Mouse (Mus musculus) intestine, postnatal 0 days (tissue): Measurements from ENCODE around the gene Tmem259. TPM values are rescaled to one million over a fixed set of nuclear protein-coding genes. Genes with fewer than 3 reads are reported as not detected.

Experiments used
- ATAC-seq: fragments of 200-750 bp; cut with Nextera tagmentation; 2 replicates; pipeline ENCODE4 v1.8.0; 2017; ENCODE audit warnings: mild to moderate bottlenecking, moderate TSS enrichment, moderate library complexity
- H3K27ac ChIP-seq: fragments of 300-500 bp; sonication (generic); 2 replicates; pipeline ENCODE4 v1.5.1; 2014; ENCODE audit warnings: mild to moderate bottlenecking, low read depth, low read length, moderate library complexity
- H3K27me3 ChIP-seq: fragments of 300-500 bp; sonication (generic); replicated peaks from 2 replicates; pipeline ENCODE4 v1.6.1; 2014; ENCODE audit warnings: low read length, mixed read lengths; ENCODE audit not compliant: control insufficient read depth, insufficient read depth
- H3K36me3 ChIP-seq: fragments of 300-500 bp; sonication (generic); 2 replicates; pipeline ENCODE4 v1.6.1; 2014; ENCODE audit warnings: mild to moderate bottlenecking, moderate library complexity; ENCODE audit not compliant: control insufficient read depth, insufficient read depth
- H3K4me1 ChIP-seq: fragments of 300-500 bp; sonication (generic); replicated peaks from 2 replicates; pipeline ENCODE4 v1.6.1; 2014; ENCODE audit warnings: antibody characterized with exemption, low read length, mixed read lengths; ENCODE audit not compliant: control insufficient read depth, insufficient read depth
- H3K4me2 ChIP-seq: fragments of 300-500 bp; sonication (generic); replicated peaks from 2 replicates; pipeline ENCODE4 v1.6.1; 2014; ENCODE audit warnings: low read depth, mild to moderate bottlenecking, moderate library complexity
- H3K4me3 ChIP-seq: fragments of 300-500 bp; sonication (generic); 2 replicates; pipeline ENCODE4 v1.5.1; 2014; ENCODE audit warnings: low read depth, low read length
- H3K9ac ChIP-seq: fragments of 300-500 bp; sonication (generic); 2 replicates; pipeline ENCODE4 v1.6.1; 2014; ENCODE audit warnings: mild to moderate bottlenecking, low read depth, low read length
- H3K9me3 ChIP-seq: fragments of 300-500 bp; sonication (generic); 2 replicates; pipeline ENCODE4 v1.6.1; 2016; ENCODE audit warnings: mixed run types; ENCODE audit not compliant: control insufficient read depth
- CTCF ChIP-seq: sonication (generic); IDR thresholded peaks from 2 replicates; pipeline ENCODE4 v1.5.1; 2016; ENCODE audit warnings: low read depth, mild to moderate bottlenecking, control low read depth, antibody characterized with exemption, moderate library complexity
- WGBS: fragments of 180-500 bp; shearing (Covaris S2); extraction: QIAGEN DNeasy Blood & Tissue Kit; methylation state at CpG from one replicate; pipeline ENCODE4 v1.1.7; 2014; 5-methylcytosine and 5-hydroxymethylcytosine counted together
- polyA plus RNA-seq: library from polyadenylated mRNA; unstranded; fragments of >200 nt; fragmentation: Nextera tagmentation; extraction: Ambion mirVana; gene quantifications from 2 replicates; pipeline ENCODE4 v1.2.1, GENCODE M21; 2015

Gene Tmem259
- polyA plus RNA-seq, 1 experiment from 2014 or later = 24.7 TPM

DNA sequence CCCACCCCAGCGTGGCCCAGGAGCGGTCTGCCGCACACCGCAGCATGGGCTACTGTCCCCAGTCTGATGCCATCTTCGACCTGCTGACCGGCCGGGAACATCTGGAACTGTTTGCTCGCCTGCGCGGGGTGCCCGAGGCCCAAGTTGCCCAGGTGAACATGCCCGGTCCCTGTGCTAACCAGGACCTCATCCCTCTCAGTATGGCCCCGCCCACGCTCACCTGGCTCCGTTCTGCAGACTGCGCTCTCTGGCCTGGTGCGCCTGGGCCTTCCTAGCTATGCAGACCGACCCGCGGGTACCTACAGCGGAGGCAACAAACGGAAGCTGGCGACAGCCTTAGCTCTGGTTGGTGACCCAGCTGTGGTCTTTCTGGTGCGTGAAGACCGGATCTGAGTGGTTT lies 29.5 kb upstream of the Tmem259 start:
- no peak overlapping the region for H3K4me3 ChIP-seq
- peaks cover 11% of the 10 kb centered on the region; the same call in 1 of the 2 replicates for H3K27me3 ChIP-seq
- H3K4me2 ChIP-seq = no peak overlapping the region
- WGBS = 63% methylated on average over 25 of the region's 25 CpGs
- H3K9me3 ChIP-seq = no peaks in the 10 kb centered on the region
- no peak overlapping the region for H3K27ac ChIP-seq
- H3K4me1 ChIP-seq = no peaks in the 10 kb centered on the region
- H3K9ac ChIP-seq = no peak overlapping the region
- no peak for ATAC-seq
- H3K36me3 ChIP-seq = peaks cover 27% of the 10 kb centered on the region; the same call in 1 of the 2 replicates
- TF ChIP-seq CTCF = no peak

DNA sequence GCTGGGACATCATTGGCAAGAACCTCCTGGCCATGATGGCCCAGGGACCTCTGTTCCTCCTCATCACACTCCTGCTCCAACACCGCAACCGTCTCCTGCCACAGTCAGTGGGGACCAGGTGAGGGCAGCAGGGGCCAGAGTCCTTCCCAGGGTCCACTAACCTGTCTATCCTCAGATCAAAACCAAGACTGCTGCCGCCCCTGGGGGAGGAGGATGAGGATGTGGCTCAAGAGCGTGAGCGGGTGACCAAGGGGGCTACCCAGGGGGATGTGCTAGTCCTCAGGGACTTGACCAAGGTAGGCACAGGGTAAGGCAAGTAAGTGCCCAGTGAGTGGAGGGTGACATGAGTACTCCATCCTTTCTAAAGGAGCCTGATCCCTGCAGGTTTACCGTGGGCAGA lies 27.6 kb upstream of the Tmem259 start:
- Histone ChIP-seq H3K36me3 (peaks cover 38% of the 10 kb centered on the region; the same call in 1 of the 2 replicates), H3K4me3 (no peak overlapping the region), H3K27me3 (peaks cover 11% of the 10 kb centered on the region; the same call in 1 of the 2 replicates), H3K27ac (no peak overlapping the region), H3K9me3 (no peaks in the 10 kb centered on the region), H3K9ac (no peak overlapping the region), H3K4me1 (no peaks in the 10 kb centered on the region), H3K4me2 (no peak overlapping the region)
- no peak for TF ChIP-seq CTCF
- ATAC-seq = no peak
- WGBS = 92% methylated on average over 6 of the region's 6 CpGs

- H3K27me3 ChIP-seq = no peaks in the 10 kb centered on the region
- no peak for ATAC-seq
- 87% methylated on average over 8 of the region's 8 CpGs for WGBS
- no peak overlapping the region for H3K4me2 ChIP-seq
- H3K4me3 ChIP-seq = no peak overlapping the region
- peaks cover 17% of the 10 kb centered on the region; the same call in 1 of the 2 replicates for H3K36me3 ChIP-seq
- TF ChIP-seq CTCF = no peak
- no peak overlapping the region for H3K9ac ChIP-seq
- H3K4me1 ChIP-seq = no peaks in the 10 kb centered on the region
- H3K27ac ChIP-seq = no peak overlapping the region
- no peaks in the 10 kb centered on the region for H3K9me3 ChIP-seq
Measured at GRCm38 (mm10) chr10:80004233-80004705, 20.1 kb upstream of the Tmem259 start.

DNA sequence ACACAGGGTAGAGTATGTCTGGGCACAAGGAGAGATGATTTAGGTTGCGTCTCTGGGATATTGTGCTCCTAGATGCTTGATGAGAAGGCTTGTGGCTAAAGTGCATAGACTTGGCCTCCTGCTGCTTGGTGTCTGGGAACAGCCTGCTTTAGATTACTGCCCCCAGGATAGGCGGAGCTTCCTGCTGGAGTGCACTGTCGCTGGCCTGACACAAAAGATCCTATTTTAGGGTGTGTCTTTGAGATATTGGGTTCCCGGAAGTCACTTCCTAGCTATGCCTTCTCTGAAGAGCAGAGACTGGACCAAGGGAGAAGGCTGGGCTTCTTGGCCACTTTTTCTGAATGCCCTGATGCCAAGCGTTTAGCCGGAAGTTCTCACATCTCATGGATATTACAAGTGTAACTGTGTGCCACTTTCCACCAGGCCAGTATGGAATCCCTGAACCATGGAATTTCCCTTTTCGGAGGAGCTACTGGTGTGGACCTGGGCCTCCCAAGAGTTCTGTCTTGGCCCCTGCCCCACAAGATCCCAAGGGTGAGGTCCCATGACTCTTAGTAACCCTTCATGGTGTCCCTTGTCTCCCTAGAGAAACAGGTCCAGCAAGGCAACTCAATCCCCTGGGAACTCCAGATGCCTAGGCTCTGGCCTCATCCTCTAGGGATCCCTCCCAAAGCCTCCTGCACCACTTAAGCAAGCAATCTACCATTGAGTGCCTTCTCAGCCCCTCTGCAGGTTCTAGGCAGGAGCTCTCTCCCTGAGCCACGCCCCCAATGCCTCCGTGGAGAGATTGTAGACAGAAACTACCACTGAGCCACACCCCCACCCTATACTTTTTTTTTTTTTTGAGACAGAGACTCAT lies 19.5 kb upstream of the Tmem259 start:
- Histone ChIP-seq H3K9ac (no peak overlapping the region; the same call in 1 of the 2 replicates), H3K36me3 (peaks cover 16% of the 10 kb centered on the region; the same call in 1 of the 2 replicates), H3K4me1 (no peaks in the 10 kb centered on the region), H3K9me3 (no peaks in the 10 kb centered on the region), H3K4me2 (no peak overlapping the region), H3K4me3 (no peak overlapping the region), H3K27me3 (no peaks in the 10 kb centered on the region), H3K27ac (no peak overlapping the region)
- WGBS = 57% methylated on average over 9 of the region's 9 CpGs
- TF ChIP-seq CTCF = no peak
- ATAC-seq = no peak

GRCm38 (mm10) chr10:80002829-80003228 lies 18.7 kb upstream of the Tmem259 start:
- no peaks in the 10 kb centered on the region for H3K27me3 ChIP-seq
- H3K36me3 ChIP-seq = peaks cover 8% of the 10 kb centered on the region; the same call in 1 of the 2 replicates
- no peak overlapping the region for H3K27ac ChIP-seq
- no peak overlapping the region for H3K4me3 ChIP-seq
- TF ChIP-seq CTCF = no peak
- no peaks in the 10 kb centered on the region for H3K9me3 ChIP-seq
- WGBS = 59% methylated on average over 20 of the region's 21 CpGs
- H3K4me2 ChIP-seq = no peak overlapping the region
- no peak for ATAC-seq
- H3K9ac ChIP-seq = no peak overlapping the region
- H3K4me1 ChIP-seq = no peaks in the 10 kb centered on the region

DNA sequence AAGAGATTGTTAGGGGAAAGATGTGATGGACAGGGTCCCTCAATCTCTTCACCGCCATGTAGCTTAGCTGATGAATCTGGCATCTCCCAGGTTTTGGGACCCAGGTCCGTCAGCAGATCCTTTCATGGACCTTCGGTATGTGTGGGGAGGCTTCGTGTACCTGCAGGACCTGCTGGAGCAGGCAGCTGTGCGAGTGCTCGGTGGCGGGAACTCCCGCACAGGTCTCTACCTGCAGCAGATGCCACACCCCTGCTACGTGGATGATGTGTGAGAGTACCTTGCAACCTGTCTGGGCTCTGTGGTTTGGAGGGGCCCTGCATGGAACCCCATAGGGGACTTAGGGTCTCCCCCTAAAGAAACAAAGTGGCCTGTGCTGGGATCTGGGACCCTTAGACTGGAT lies 17.8 kb upstream of the Tmem259 start:
- H3K4me2 ChIP-seq = no peak overlapping the region
- H3K4me3 ChIP-seq = no peak overlapping the region
- no peak for ATAC-seq
- peaks cover 5% of the 10 kb centered on the region; the same call in 1 of the 2 replicates for H3K36me3 ChIP-seq
- WGBS = 78% methylated on average over 9 of the region's 9 CpGs
- H3K9me3 ChIP-seq = no peaks in the 10 kb centered on the region
- TF ChIP-seq CTCF = no peak
- no peaks in the 10 kb centered on the region for H3K27me3 ChIP-seq
- H3K27ac ChIP-seq = no peak overlapping the region
- H3K9ac ChIP-seq = no peak overlapping the region
- H3K4me1 ChIP-seq = no peaks in the 10 kb centered on the region
